Mouse (Mus musculus): ENCODE measurements around the gene Nav2. TPM values are rescaled to one million over a fixed set of nuclear protein-coding genes. Genes with fewer than 3 reads are reported as not detected.

The Nav2 gene
- polyA plus RNA-seq, 1 experiment from 2014 or later: 7.5 TPM

DNA sequence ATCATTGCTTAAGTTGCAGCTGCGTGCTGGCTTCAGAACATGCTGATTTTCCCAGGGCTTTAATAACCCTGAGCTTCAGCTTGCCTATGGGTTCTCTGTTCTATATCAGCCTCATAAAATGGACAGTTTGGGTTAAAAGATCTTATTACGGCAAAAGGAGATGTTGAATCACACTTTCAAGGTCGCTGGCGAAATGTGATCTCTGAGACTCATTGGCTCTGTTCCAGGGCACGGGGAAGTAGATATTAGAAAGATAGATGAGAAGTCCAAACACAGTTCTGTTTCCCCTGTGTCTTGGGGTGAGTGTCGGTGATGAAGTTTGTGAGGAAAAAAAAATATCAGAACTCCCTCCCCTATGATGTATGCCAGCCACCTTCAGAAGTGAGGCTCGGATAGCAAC, 98.4 kb downstream of the Nav2 start:
- Histone ChIP-seq H3K4me3 (ENCODE audit: low read depth, low read length) (no peak overlapping the region), H3K27ac (replicated peaks; ENCODE audit: low read depth, low read length) (no peak overlapping the region), H3K4me1 (ENCODE audit: control insufficient read depth, insufficient read depth, low read length) (no peaks in the 10 kb centered on the region), H3K9me3 (ENCODE audit: control insufficient read depth, low read length) (no peaks in the 10 kb centered on the region), H3K27me3 (ENCODE audit: control insufficient read depth, insufficient read depth, low read length) (no peaks in the 10 kb centered on the region), H3K9ac (ENCODE audit: low read length) (no peak overlapping the region), H3K36me3 (ENCODE audit: control insufficient read depth, insufficient read depth, low read length) (no peaks in the 10 kb centered on the region), H3K4me2 (ENCODE audit: low read depth, severe bottlenecking) (no peak overlapping the region)
- ATAC-seq (ENCODE audit: insufficient number of reproducible peaks, low FRiP score, low TSS enrichment, low read depth) (no peak), DNase-seq (ENCODE audit: low spot score) (no peak)
- 65% methylated on average over 7 of the region's 7 CpGs for WGBS

DNA sequence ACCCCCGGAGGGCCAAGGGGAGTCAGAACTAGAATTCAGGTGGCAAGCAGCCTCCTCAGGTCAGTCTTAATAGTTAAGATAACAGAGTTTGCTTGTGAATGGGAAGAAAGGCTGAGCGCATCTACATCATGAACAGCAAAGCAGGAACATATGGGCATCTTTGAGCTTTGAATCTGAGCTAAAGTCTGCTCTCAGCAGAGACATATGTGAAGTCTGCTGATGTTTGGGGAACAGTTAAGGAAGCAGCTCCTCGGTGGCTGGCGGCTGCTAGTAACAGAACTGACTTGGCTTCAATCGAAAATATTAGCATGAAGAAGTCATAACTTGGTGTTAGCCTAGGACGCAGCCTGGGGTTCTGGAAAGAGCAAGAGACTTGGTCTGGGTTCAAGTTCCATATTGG, 102.2 kb downstream of the Nav2 start:
- no peaks in the 10 kb centered on the region for H3K36me3 ChIP-seq (ENCODE audit: control insufficient read depth, insufficient read depth, low read length)
- DNase-seq (ENCODE audit: low spot score): no peak
- H3K9me3 ChIP-seq (ENCODE audit: control insufficient read depth, low read length): no peaks in the 10 kb centered on the region
- H3K4me3 ChIP-seq (ENCODE audit: low read depth, low read length): no peak overlapping the region
- WGBS: 92% methylated on average over 6 of the region's 6 CpGs
- no peak overlapping the region for H3K9ac ChIP-seq (ENCODE audit: low read length)
- no peak overlapping the region for H3K27ac ChIP-seq (replicated peaks; ENCODE audit: low read depth, low read length)
- ATAC-seq (ENCODE audit: insufficient number of reproducible peaks, low FRiP score, low TSS enrichment, low read depth): no peak
- H3K4me1 ChIP-seq (ENCODE audit: control insufficient read depth, insufficient read depth, low read length): no peaks in the 10 kb centered on the region
- no peak overlapping the region for H3K4me2 ChIP-seq (ENCODE audit: low read depth, severe bottlenecking)
- no peaks in the 10 kb centered on the region for H3K27me3 ChIP-seq (ENCODE audit: control insufficient read depth, insufficient read depth, low read length)

DNA sequence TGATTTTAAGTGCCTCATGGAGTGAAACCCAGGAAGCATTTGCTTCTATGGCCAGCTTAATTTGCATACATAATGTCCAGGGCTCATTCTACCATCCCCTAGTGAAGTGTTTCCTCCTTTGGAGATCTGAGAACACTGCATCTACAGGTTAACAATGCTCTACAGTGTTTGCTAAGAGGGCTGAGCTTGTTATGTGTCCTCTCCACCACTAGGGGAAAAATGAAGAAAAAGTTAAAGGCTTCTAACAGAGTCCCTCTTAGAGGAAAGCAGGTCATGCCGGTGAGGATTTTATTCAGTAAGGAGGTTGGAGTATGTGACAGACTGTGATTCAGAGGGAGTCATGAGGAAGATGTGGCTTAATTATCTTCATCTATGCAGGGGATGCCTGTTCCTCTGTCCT, 103.5 kb downstream of the Nav2 start:
- WGBS: 65% methylated on average over 1 of the region's 1 CpGs
- H3K4me2 ChIP-seq (ENCODE audit: low read depth, severe bottlenecking): no peak overlapping the region
- ATAC-seq (ENCODE audit: insufficient number of reproducible peaks, low FRiP score, low TSS enrichment, low read depth) (no peak), DNase-seq (ENCODE audit: low spot score) (no peak)
- no peaks in the 10 kb centered on the region for H3K36me3 ChIP-seq (ENCODE audit: control insufficient read depth, insufficient read depth, low read length)
- H3K4me3 ChIP-seq (ENCODE audit: low read depth, low read length): no peak overlapping the region
- H3K9me3 ChIP-seq (ENCODE audit: control insufficient read depth, low read length): no peaks in the 10 kb centered on the region
- no peak overlapping the region for H3K27ac ChIP-seq (replicated peaks; ENCODE audit: low read depth, low read length)
- H3K27me3 ChIP-seq (ENCODE audit: control insufficient read depth, insufficient read depth, low read length): no peaks in the 10 kb centered on the region
- no peak overlapping the region for H3K9ac ChIP-seq (ENCODE audit: low read length)
- no peaks in the 10 kb centered on the region for H3K4me1 ChIP-seq (ENCODE audit: control insufficient read depth, insufficient read depth, low read length)

DNA sequence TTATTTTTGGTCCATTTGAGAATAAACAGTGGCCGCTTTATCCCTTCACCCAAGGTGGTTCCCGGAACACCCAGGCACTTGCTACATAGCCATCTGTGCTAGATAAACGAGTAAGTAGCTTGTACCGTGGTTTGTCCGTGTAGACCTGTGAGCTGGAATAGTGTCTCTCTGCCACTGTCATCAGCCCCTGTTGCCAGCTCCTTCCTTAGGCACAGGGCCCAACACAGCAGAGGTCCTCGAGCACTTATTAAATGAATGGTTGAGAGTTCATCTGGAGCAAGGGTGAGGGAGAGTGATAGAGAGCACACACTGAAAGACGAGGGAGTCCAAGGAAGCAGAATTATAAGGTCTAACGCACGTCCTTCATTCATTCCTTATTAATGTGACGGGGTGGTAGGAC, 106.0 kb downstream of the Nav2 start:
- no peak overlapping the region for H3K9ac ChIP-seq (ENCODE audit: low read length)
- ATAC-seq (ENCODE audit: insufficient number of reproducible peaks, low FRiP score, low TSS enrichment, low read depth): no peak
- H3K4me1 ChIP-seq (ENCODE audit: control insufficient read depth, insufficient read depth, low read length): no peaks in the 10 kb centered on the region
- DNase-seq (ENCODE audit: low spot score): no peak
- no peak overlapping the region for H3K4me2 ChIP-seq (ENCODE audit: low read depth, severe bottlenecking)
- H3K27me3 ChIP-seq (ENCODE audit: control insufficient read depth, insufficient read depth, low read length): no peaks in the 10 kb centered on the region
- no peak overlapping the region for H3K27ac ChIP-seq (replicated peaks; ENCODE audit: low read depth, low read length)
- H3K9me3 ChIP-seq (ENCODE audit: control insufficient read depth, low read length): no peaks in the 10 kb centered on the region
- no peaks in the 10 kb centered on the region for H3K36me3 ChIP-seq (ENCODE audit: control insufficient read depth, insufficient read depth, low read length)
- WGBS: 89% methylated on average over 10 of the region's 10 CpGs
- H3K4me3 ChIP-seq (ENCODE audit: low read depth, low read length): no peak overlapping the region

DNA sequence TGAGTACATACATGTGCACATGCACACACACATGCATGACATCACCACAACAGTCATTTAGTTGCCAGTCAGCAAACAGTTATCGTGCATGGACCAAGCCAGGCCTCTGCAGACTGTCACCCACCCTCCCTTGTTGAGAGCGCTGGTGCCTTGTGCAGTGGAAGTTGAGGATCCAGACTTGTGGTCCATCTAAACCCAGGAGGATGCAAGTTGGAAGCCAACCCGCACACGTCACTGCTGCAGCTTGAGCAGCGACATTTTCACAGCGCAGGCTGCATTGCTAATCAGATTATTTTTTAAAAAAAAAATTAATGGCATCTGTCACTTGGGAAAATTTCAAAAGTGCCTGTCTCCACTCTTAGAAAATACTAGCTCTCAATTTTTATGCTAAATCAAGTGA, 106.8 kb downstream of the Nav2 start:
- Histone ChIP-seq H3K4me1 (ENCODE audit: control insufficient read depth, insufficient read depth, low read length) (no peaks in the 10 kb centered on the region), H3K4me3 (ENCODE audit: low read depth, low read length) (no peak overlapping the region), H3K9ac (ENCODE audit: low read length) (no peak overlapping the region), H3K9me3 (ENCODE audit: control insufficient read depth, low read length) (no peaks in the 10 kb centered on the region), H3K27ac (replicated peaks; ENCODE audit: low read depth, low read length) (no peak overlapping the region), H3K27me3 (ENCODE audit: control insufficient read depth, insufficient read depth, low read length) (no peaks in the 10 kb centered on the region), H3K36me3 (ENCODE audit: control insufficient read depth, insufficient read depth, low read length) (no peaks in the 10 kb centered on the region), H3K4me2 (ENCODE audit: low read depth, severe bottlenecking) (no peak overlapping the region)
- 93% methylated on average over 6 of the region's 6 CpGs for WGBS
- DNase-seq (ENCODE audit: low spot score): no peak
- ATAC-seq (ENCODE audit: insufficient number of reproducible peaks, low FRiP score, low TSS enrichment, low read depth): no peak

DNA sequence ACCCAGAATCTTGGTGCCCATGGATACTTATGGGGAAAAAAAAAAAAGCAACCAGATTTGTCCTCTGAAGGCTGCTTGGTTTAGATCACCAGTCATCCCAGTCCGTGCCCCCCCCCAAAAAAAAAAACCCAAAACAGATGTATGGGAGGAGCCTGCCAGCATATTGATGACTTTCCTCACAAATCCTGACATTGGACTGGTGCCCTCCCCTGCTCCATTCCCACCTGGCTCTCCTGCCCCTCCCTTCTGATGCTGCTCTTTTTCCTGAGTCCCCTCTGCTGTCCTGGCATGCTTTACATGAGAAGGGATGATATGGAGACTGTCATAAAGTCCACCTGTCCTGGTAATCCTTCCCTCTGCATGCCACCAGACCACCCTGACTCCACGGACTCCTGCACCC, 107.6 kb downstream of the Nav2 start:
- Histone ChIP-seq H3K9me3 (ENCODE audit: control insufficient read depth, low read length) (no peaks in the 10 kb centered on the region), H3K27me3 (ENCODE audit: control insufficient read depth, insufficient read depth, low read length) (no peaks in the 10 kb centered on the region), H3K9ac (ENCODE audit: low read length) (no peak overlapping the region), H3K4me1 (ENCODE audit: control insufficient read depth, insufficient read depth, low read length) (no peaks in the 10 kb centered on the region), H3K4me2 (ENCODE audit: low read depth, severe bottlenecking) (no peak overlapping the region), H3K36me3 (ENCODE audit: control insufficient read depth, insufficient read depth, low read length) (no peaks in the 10 kb centered on the region), H3K27ac (replicated peaks; ENCODE audit: low read depth, low read length) (no peak overlapping the region), H3K4me3 (ENCODE audit: low read depth, low read length) (no peak overlapping the region)
- 57% methylated on average over 2 of the region's 2 CpGs for WGBS
- DNase-seq (ENCODE audit: low spot score) (no peak), ATAC-seq (ENCODE audit: insufficient number of reproducible peaks, low FRiP score, low TSS enrichment, low read depth) (no peak)

DNA sequence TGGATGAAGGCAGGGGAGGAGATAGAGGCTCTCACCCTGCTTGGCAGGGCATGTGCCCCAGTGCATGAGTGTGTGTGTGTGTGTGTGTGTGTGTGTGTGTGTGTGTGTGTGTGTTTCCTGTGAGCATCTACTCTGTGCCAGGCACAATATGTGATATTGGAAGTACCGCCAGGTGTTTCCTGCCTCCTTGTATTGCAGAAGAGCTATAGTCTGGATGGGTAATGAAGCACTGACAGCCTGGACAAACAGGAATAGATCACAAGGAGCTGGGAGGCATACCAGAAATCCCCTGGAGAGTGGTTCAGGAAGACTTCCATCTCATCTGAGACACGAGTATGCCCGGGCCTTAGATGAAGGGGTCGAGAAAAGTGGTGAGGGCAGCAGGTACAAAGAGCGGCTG, 109.3 kb downstream of the Nav2 start:
- no peak overlapping the region for H3K27ac ChIP-seq (replicated peaks; ENCODE audit: low read depth, low read length)
- H3K9me3 ChIP-seq (ENCODE audit: control insufficient read depth, low read length): no peaks in the 10 kb centered on the region
- DNase-seq (ENCODE audit: low spot score): no peak
- no peaks in the 10 kb centered on the region for H3K36me3 ChIP-seq (ENCODE audit: control insufficient read depth, insufficient read depth, low read length)
- WGBS: 84% methylated on average over 5 of the region's 5 CpGs
- no peaks in the 10 kb centered on the region for H3K4me1 ChIP-seq (ENCODE audit: control insufficient read depth, insufficient read depth, low read length)
- no peaks in the 10 kb centered on the region for H3K27me3 ChIP-seq (ENCODE audit: control insufficient read depth, insufficient read depth, low read length)
- H3K4me3 ChIP-seq (ENCODE audit: low read depth, low read length): no peak overlapping the region
- no peak for ATAC-seq (ENCODE audit: insufficient number of reproducible peaks, low FRiP score, low TSS enrichment, low read depth)
- no peak overlapping the region for H3K9ac ChIP-seq (ENCODE audit: low read length)
- no peak overlapping the region for H3K4me2 ChIP-seq (ENCODE audit: low read depth, severe bottlenecking)

DNA sequence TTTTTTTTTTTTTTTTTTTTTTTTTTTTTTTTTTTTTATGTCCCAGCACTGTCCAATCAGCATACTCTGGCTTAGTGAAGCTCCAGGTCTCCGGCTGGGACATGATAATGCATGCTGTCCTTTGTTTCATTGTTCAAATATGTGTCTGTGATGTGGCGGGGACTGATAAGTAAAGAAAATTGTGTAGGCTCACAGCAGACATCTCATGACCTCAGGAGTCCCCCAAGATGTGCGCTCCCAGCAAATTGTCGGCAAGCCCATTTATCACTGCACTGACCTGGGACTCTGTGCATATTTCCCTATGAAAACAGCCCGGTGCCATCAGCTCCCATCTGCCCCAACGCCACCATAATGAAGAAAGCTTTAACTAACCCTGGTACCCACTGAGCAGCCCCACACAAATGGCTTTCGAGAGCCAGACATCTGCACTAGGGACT, 110.0 kb downstream of the Nav2 start:
- Histone ChIP-seq H3K36me3 (ENCODE audit: control insufficient read depth, insufficient read depth, low read length) (no peaks in the 10 kb centered on the region), H3K9me3 (ENCODE audit: control insufficient read depth, low read length) (no peaks in the 10 kb centered on the region), H3K4me3 (ENCODE audit: low read depth, low read length) (no peak overlapping the region), H3K4me2 (ENCODE audit: low read depth, severe bottlenecking) (no peak overlapping the region), H3K27me3 (ENCODE audit: control insufficient read depth, insufficient read depth, low read length) (no peaks in the 10 kb centered on the region), H3K27ac (replicated peaks; ENCODE audit: low read depth, low read length) (no peak overlapping the region), H3K9ac (ENCODE audit: low read length) (no peak overlapping the region), H3K4me1 (ENCODE audit: control insufficient read depth, insufficient read depth, low read length) (no peaks in the 10 kb centered on the region)
- WGBS: 73% methylated on average over 7 of the region's 7 CpGs
- ATAC-seq (ENCODE audit: insufficient number of reproducible peaks, low FRiP score, low TSS enrichment, low read depth) (no peak), DNase-seq (ENCODE audit: low spot score) (no peak)

DNA sequence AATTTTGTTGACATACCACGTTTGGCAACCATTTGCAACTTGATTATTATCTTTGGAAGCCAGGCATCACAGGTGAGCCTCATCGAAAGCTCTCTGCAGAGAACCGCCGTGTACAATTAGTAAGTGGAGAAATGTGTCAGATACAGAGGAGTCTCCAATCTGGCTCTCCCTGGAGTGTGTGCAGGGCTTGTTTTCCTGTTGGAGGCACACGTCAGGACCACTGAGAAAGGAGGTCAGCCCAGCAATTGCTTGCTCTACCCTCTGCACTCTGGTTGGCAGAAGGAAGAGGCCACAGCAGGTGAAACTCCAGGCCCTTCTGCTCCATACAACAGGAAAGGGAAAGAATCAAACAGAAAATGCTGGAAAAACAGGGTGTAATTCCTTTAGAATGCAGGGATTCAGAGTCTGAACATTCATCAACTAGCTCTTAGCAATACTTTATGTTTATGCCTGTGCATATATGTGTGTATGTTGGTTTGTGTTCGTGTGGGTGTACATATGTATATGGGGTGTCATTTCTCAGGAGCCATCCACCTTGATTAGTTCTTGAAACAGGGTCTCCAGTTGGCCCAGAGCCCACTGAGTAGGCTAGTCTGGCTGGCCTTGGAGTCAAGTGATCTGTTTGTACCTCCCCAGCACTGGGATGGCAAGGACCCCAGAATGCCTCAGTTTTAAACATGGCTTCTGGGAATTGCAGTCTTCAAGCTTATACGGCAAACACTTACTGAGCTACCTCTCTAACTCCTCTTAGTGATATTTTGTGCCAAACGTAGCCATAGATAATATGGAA, 116.7 kb downstream of the Nav2 start:
- Histone ChIP-seq H3K4me3 (ENCODE audit: low read depth, low read length) (no peak overlapping the region), H3K27ac (replicated peaks; ENCODE audit: low read depth, low read length) (no peak overlapping the region), H3K4me1 (ENCODE audit: control insufficient read depth, insufficient read depth, low read length) (no peaks in the 10 kb centered on the region), H3K27me3 (ENCODE audit: control insufficient read depth, insufficient read depth, low read length) (no peaks in the 10 kb centered on the region), H3K4me2 (ENCODE audit: low read depth, severe bottlenecking) (no peak overlapping the region), H3K9ac (ENCODE audit: low read length) (no peak overlapping the region), H3K36me3 (ENCODE audit: control insufficient read depth, insufficient read depth, low read length) (no peaks in the 10 kb centered on the region), H3K9me3 (ENCODE audit: control insufficient read depth, low read length) (no peaks in the 10 kb centered on the region)
- ATAC-seq (ENCODE audit: insufficient number of reproducible peaks, low FRiP score, low TSS enrichment, low read depth) (no peak), DNase-seq (ENCODE audit: low spot score) (no peak)
- WGBS: 81% methylated on average over 8 of the region's 8 CpGs
